Mouse (Mus musculus): Measurements from ENCODE around the gene Hfm1. TPM values are rescaled to one million over a fixed set of nuclear protein-coding genes. Genes with fewer than 3 reads are reported as not detected.

Gene Hfm1
- polyA plus RNA-seq (2012; rRNA removed) = 2.3 and 2.5 TPM in 2 replicates

GRCm38 (mm10) chr5:106925488-106926368 is at the start of gene Hfm1:
Gene Hfm1 (minus strand): TSS chr5:106926321.
- DNase-seq (ENCODE audit: extremely low spot score in 1 of 2, low spot score in 1 of 2) = peak; percentile 18 to 66

GRCm38 (mm10) chr5:106973883-106974282 is 47.8 kb upstream of the Hfm1 start:
- no peak for DNase-seq (ENCODE audit: extremely low spot score in 1 of 2, low spot score in 1 of 2)

- no peak for DNase-seq (ENCODE audit: extremely low spot score in 1 of 2, low spot score in 1 of 2)
These were observed 41.5 kb upstream of the Hfm1 start for GRCm38 (mm10) chr5:106967578-106967977.

DNA sequence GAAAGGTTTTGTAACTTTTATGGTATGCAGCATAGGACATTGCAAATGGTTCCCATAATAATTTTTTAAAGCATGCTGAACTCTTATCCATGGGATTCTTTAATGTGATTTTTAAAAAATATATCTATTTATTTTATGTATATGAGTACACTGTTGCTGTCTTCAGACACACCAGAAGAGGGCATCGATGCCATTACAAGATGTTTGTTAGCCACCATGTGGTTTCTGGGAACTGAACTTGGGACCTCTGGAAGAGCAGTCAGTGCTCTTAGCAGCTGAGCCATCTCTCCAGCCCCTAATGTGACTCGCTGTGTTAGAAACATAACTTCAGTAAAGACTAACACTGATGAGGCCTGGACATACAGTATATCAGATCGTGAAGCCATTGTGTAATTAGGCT is 40.3 kb upstream of the Hfm1 start:
- DNase-seq (ENCODE audit: extremely low spot score in 1 of 2, low spot score in 1 of 2) = no peak

- peak in 1 of 2 experiments; percentile 4 for DNase-seq (ENCODE audit: extremely low spot score in 1 of 2, low spot score in 1 of 2)
These were observed 38.4 kb upstream of the Hfm1 start for GRCm38 (mm10) chr5:106964513-106965014.

- DNase-seq (ENCODE audit: extremely low spot score in 1 of 2, low spot score in 1 of 2) = peak; percentile 76 to 95
These were observed 37.7 kb upstream of the Hfm1 start, which contains the start of gene Cdc7 for GRCm38 (mm10) chr5:106963584-106964512. Gene Cdc7 (plus strand): TSS chr5:106964322.

DNA sequence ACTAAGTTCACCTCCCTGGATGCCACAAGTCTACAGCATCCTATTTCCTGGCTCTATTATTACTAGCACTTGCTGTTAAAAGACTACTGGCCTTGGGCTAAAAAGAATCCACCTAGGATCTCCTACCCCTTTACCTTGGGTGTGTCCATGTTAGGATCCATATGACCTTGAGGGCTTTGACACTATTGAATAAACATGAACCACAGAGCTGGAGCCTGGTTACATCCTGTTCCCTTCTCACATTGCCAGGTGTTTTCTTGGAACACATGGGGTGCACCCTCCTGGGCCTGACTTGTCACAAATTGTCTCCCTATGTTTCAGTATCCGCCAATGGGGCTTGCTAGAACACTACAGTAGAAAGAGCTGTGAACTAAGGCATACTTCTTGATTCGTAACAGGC is 34.3 kb upstream of the Hfm1 start:
- no peak for DNase-seq (ENCODE audit: extremely low spot score in 1 of 2, low spot score in 1 of 2)

- DNase-seq (ENCODE audit: extremely low spot score in 1 of 2, low spot score in 1 of 2) = no peak
These were observed 32.9 kb upstream of the Hfm1 start for GRCm38 (mm10) chr5:106959031-106959430.

GRCm38 (mm10) chr5:106956467-106956866 is 30.3 kb upstream of the Hfm1 start:
- DNase-seq (ENCODE audit: extremely low spot score in 1 of 2, low spot score in 1 of 2) = no peak

GRCm38 (mm10) chr5:106948683-106949082 is 22.6 kb upstream of the Hfm1 start:
- no peak for DNase-seq (ENCODE audit: extremely low spot score in 1 of 2, low spot score in 1 of 2)

DNA sequence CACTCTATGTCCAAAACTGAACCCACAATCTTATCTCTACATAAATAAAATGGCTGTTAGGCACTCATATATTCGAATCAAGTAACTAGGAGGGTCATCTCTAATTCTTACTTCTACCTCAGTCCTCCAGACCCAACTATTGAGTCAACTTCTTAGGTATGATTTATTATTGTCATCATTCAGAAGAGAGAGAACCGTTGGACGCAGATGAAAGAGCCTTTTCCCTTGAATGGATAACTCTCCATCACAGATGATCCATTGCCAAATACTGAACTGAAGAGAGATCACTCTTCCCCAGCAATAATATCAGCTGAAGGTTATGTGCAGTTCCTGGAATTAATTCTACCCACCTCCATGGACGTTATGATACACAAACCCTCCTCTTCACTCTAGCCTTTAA is 20.2 kb upstream of the Hfm1 start:
- no peak for DNase-seq (ENCODE audit: extremely low spot score in 1 of 2, low spot score in 1 of 2)

GRCm38 (mm10) chr5:106927996-106928395 is 1.9 kb upstream of the Hfm1 start:
- no peak for DNase-seq (ENCODE audit: extremely low spot score in 1 of 2, low spot score in 1 of 2)

DNA sequence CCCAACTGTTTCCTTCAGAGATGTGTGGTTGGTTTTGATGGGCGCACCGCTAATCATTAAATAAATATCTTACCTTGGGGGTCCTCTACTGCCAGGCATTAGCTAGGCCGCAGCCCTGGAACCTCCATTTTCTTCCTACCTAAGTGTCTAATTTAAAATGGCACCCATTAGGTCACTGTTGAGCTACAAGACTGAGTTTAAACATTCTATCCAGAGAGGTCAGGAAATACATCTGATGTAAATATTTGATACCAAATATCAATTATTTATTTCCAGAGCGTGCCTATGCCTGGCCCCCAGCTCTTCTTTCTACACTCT is 207 bp upstream of the Hfm1 start:
- DNase-seq (ENCODE audit: extremely low spot score in 1 of 2, low spot score in 1 of 2) = peak in 1 of 2 experiments; percentile 9

DNA sequence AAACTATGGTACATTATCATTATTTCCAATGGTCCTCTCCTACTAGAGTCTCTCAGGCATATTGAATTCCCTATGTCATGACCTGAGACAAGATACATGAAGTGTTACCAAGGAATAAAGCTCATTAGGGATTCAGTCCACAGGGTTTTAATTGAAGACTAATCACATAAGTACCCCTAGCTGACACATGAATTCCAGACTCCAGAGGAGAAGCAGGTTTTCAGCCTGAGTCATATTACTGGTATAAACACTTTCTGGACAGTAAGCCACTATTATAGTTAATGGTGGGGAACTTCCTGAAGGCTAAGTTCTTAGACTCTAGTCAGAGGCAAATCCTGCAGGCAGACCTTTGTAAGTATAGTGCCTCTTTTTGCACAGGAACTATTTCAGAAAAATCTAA is 6.8 kb downstream of the Hfm1 start:
- DNase-seq (ENCODE audit: extremely low spot score in 1 of 2, low spot score in 1 of 2) = no peak

GRCm38 (mm10) chr5:106896879-106897278 is 29.2 kb downstream of the Hfm1 start:
- DNase-seq (ENCODE audit: extremely low spot score in 1 of 2, low spot score in 1 of 2) = no peak

GRCm38 (mm10) chr5:106891773-106892172 is 34.3 kb downstream of the Hfm1 start:
- DNase-seq (ENCODE audit: extremely low spot score in 1 of 2, low spot score in 1 of 2) = peak in 1 of 2 experiments; percentile 16

GRCm38 (mm10) chr5:106887303-106888071 is 38.6 kb downstream of the Hfm1 start:
- DNase-seq (ENCODE audit: extremely low spot score in 1 of 2, low spot score in 1 of 2) = no peak

- DNase-seq (ENCODE audit: extremely low spot score in 1 of 2, low spot score in 1 of 2) = no peak
These were observed 40.6 kb downstream of the Hfm1 start for GRCm38 (mm10) chr5:106885517-106885916.

DNA sequence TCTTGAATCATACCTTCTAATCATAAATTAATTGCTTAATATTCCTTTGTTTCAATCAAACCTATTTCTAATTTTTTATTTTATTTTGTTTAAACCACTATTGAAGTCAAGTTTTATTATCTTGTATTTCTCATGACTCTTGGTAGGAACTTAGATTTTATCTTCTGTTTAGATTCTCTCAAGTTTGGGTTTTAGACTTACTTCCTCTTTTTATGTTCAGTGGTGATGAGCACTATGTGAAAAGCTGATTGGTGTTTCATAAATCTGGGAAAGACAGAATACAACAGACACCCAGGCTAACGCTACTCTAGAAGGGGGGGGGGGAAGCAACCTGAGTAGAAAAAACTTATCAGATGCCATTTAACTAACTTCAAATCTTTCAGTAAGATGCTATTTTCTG is 49.7 kb downstream of the Hfm1 start:
- DNase-seq (ENCODE audit: extremely low spot score in 1 of 2, low spot score in 1 of 2) = no peak

DNA sequence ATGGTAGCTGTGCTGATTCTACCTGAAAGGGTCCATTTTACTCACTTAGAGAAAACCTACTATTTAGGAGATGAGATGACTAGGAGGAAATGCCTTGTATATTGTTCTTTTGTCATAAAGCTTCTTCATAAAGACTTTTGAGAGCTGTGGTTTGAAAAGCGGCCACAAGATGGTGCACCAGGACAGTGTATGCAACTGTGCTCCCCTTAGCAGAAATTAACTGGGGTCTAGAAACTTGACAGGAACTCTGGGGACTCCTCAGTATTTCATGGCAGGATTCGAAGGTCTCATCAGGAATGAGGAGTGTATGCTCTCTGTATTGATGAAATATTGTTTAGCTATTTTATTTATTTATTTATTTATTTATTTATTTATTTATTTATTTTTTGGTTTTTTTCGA is 65.7 kb downstream of the Hfm1 start:
- DNase-seq (ENCODE audit: extremely low spot score in 1 of 2, low spot score in 1 of 2) = peak; percentile 8 to 84
